Mouse (Mus musculus): ENCODE data around the gene Xpo6.

DNA sequence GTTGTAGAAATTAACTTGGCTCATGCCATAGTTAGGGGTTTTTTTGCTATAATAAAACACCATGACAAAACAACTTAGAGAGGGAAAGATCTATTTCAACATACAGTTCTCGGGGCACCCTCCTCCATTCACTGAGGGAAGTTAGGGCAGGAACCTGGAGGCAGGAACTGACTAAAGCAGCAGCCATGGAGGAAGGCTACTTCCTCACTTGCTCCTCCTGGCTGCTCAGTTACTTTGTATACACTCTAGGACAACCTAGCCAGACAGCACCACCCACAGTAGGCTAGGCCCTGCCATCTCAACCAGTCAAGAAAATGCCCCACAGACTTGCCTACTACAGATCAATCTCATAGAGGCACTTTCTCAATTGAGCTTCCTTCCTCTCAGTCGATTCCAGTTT lies 55.9 kb downstream of the Xpo6 start:
- no peak for TF ChIP-seq POLR2A (IDR thresholded peaks at IDR 0.05; ENCODE audit: extremely low read depth, insufficient read depth, low read length)
- no peak for TF ChIP-seq CTCF (IDR thresholded peaks at IDR 0.05; ENCODE audit: low read depth, low read length)
